Mouse (Mus musculus) CD4-positive, CD25-positive, alpha-beta regulatory T cell (primary cell): ENCODE results near the gene Irx5. TPM values are rescaled to one million over a fixed set of nuclear protein-coding genes. Genes with fewer than 3 reads are reported as not detected.

ENCODE experiments used
- polyA plus RNA-seq: library from polyadenylated mRNA; unstranded; fragments of 100-300 nt; shearing (Covaris generic); gene quantifications from one replicate; pipeline ENCODE4 v1.2.1, GENCODE M21; 2017

Gene Irx5
- not detected for polyA plus RNA-seq

GRCm38 (mm10) chr8:92357398-92357981 is at the start of gene Irx5:
Gene Irx5 (plus strand): TSS chr8:92357625.

